Mouse (Mus musculus): Measurements from ENCODE around the gene Lrrc75a. TPM values are rescaled to one million over a fixed set of nuclear protein-coding genes. Genes with fewer than 3 reads are reported as not detected.
A peak's percentile ranks its signal among the peaks of the same experiment; 100 is the strongest.

Gene Lrrc75a
- polyA plus RNA-seq, 1 experiment from 2014 or later, result 8.5 TPM

- H3K4me1 ChIP-seq (replicated peaks), result peaks cover 57% of the 10 kb centered on the region
- peak overlapping the region; percentile 94 for H3K4me3 ChIP-seq
- peak; percentile 94 for ATAC-seq (ENCODE audit: low read depth)
- peak overlapping the region; percentile 95 for H3K27ac ChIP-seq (replicated peaks)
- peak overlapping the region; percentile 99 for H3K9ac ChIP-seq
- H3K27me3 ChIP-seq, result no peaks in the 10 kb centered on the region
- H3K9me3 ChIP-seq, result no peaks in the 10 kb centered on the region
- WGBS, result under 1% methylated on average over 58 of the region's 58 CpGs
- H3K36me3 ChIP-seq, result peaks cover 38% of the 10 kb centered on the region
- H3K4me2 ChIP-seq, result peak overlapping the region; percentile 96
These were observed 45.6 kb downstream of the Lrrc75a start for GRCm38 (mm10) chr11:62602619-62603311.

GRCm38 (mm10) chr11:62601732-62602618, 46.3 kb downstream of the Lrrc75a start:
- 10% methylated on average over 17 of the region's 17 CpGs for WGBS
- peak overlapping the region; percentile 96 for H3K4me2 ChIP-seq
- peak overlapping the region; percentile 68 for H3K9ac ChIP-seq
- H3K4me3 ChIP-seq, result peak overlapping the region; percentile 94
- peaks cover 30% of the 10 kb centered on the region for H3K36me3 ChIP-seq
- H3K27me3 ChIP-seq, result no peaks in the 10 kb centered on the region
- peak; percentile 16; the same call in 1 of the 2 replicates for ATAC-seq (ENCODE audit: low read depth)
- H3K9me3 ChIP-seq, result no peaks in the 10 kb centered on the region
- H3K27ac ChIP-seq (replicated peaks), result peak overlapping the region; percentile 95
- peaks cover 52% of the 10 kb centered on the region for H3K4me1 ChIP-seq (replicated peaks)

GRCm38 (mm10) chr11:62598571-62598970, 49.8 kb downstream of the Lrrc75a start:
- Histone ChIP-seq H3K27me3 (no peaks in the 10 kb centered on the region), H3K9ac (no peak overlapping the region), H3K4me3 (no peak overlapping the region), H3K27ac (replicated peaks) (no peak overlapping the region), H3K9me3 (no peaks in the 10 kb centered on the region), H3K4me2 (no peak overlapping the region), H3K4me1 (replicated peaks) (peaks cover 18% of the 10 kb centered on the region), H3K36me3 (no peaks in the 10 kb centered on the region)
- ATAC-seq (ENCODE audit: low read depth), result no peak
- WGBS, result 85% methylated on average over 4 of the region's 4 CpGs

- WGBS, result 87% methylated on average over 8 of the region's 8 CpGs
- no peak overlapping the region for H3K4me3 ChIP-seq
These were observed 56.3 kb downstream of the Lrrc75a start for GRCm38 (mm10) chr11:62591904-62592575.

GRCm38 (mm10) chr11:62591026-62591425, 57.3 kb downstream of the Lrrc75a start:
- H3K4me2 ChIP-seq, result no peak overlapping the region
- H3K27me3 ChIP-seq, result no peaks in the 10 kb centered on the region
- 78% methylated on average over 2 of the region's 2 CpGs for WGBS
- H3K27ac ChIP-seq (replicated peaks), result no peak overlapping the region
- H3K9me3 ChIP-seq, result no peaks in the 10 kb centered on the region
- H3K4me1 ChIP-seq (replicated peaks), result no peaks in the 10 kb centered on the region
- no peak overlapping the region for H3K9ac ChIP-seq
- ATAC-seq (ENCODE audit: low read depth), result no peak
- peaks cover 12% of the 10 kb centered on the region for H3K36me3 ChIP-seq
- no peak overlapping the region for H3K4me3 ChIP-seq

More at GRCm38 (mm10) chr11:62591904-62592575, 56.3 kb downstream of the Lrrc75a start:
- ATAC-seq (ENCODE audit: low read depth), result no peak
- Histone ChIP-seq H3K9me3 (no peaks in the 10 kb centered on the region), H3K36me3 (peaks cover 10% of the 10 kb centered on the region), H3K27ac (replicated peaks) (no peak overlapping the region), H3K9ac (no peak overlapping the region), H3K4me2 (no peak overlapping the region), H3K27me3 (no peaks in the 10 kb centered on the region), H3K4me1 (replicated peaks) (no peaks in the 10 kb centered on the region)

GRCm38 (mm10) chr11:62589391-62589790, 58.9 kb downstream of the Lrrc75a start:
- ATAC-seq (ENCODE audit: low read depth), result no peak
- H3K4me2 ChIP-seq, result no peak overlapping the region
- peaks cover 12% of the 10 kb centered on the region for H3K36me3 ChIP-seq
- no peak overlapping the region for H3K4me3 ChIP-seq
- WGBS, result 79% methylated on average over 10 of the region's 10 CpGs
- H3K4me1 ChIP-seq (replicated peaks), result no peaks in the 10 kb centered on the region
- H3K27me3 ChIP-seq, result no peaks in the 10 kb centered on the region
- no peak overlapping the region for H3K27ac ChIP-seq (replicated peaks)
- no peak overlapping the region for H3K9ac ChIP-seq
- H3K9me3 ChIP-seq, result no peaks in the 10 kb centered on the region

GRCm38 (mm10) chr11:62587034-62587433, 61.3 kb downstream of the Lrrc75a start:
- Histone ChIP-seq H3K36me3 (peaks cover 12% of the 10 kb centered on the region), H3K9me3 (no peaks in the 10 kb centered on the region), H3K9ac (no peak overlapping the region), H3K4me2 (no peak overlapping the region), H3K27me3 (no peaks in the 10 kb centered on the region), H3K4me3 (no peak overlapping the region), H3K4me1 (replicated peaks) (no peaks in the 10 kb centered on the region), H3K27ac (replicated peaks) (no peak overlapping the region)
- ATAC-seq (ENCODE audit: low read depth), result no peak
- 86% methylated on average over 5 of the region's 5 CpGs for WGBS

GRCm38 (mm10) chr11:62584671-62585206, 63.6 kb downstream of the Lrrc75a start:
- WGBS, result 81% methylated on average over 9 of the region's 9 CpGs
- no peaks in the 10 kb centered on the region for H3K9me3 ChIP-seq
- 0 out of 2 replicates have a peak, but pooled peaks cover 5% of the 10 kb centered on the region for H3K4me1 ChIP-seq (replicated peaks)
- no peak overlapping the region for H3K4me2 ChIP-seq
- H3K36me3 ChIP-seq, result peaks cover 17% of the 10 kb centered on the region
- no peak overlapping the region for H3K9ac ChIP-seq
- H3K4me3 ChIP-seq, result no peak overlapping the region
- H3K27ac ChIP-seq (replicated peaks), result no peak overlapping the region
- no peaks in the 10 kb centered on the region for H3K27me3 ChIP-seq
- no peak for ATAC-seq (ENCODE audit: low read depth)

- no peaks in the 10 kb centered on the region for H3K9me3 ChIP-seq
- H3K27ac ChIP-seq (replicated peaks), result no peak overlapping the region
- H3K36me3 ChIP-seq, result peaks cover 17% of the 10 kb centered on the region
- whole genome bisulfite sequencing, result 82% methylated on average over 6 of the region's 6 CpGs
- H3K4me2 ChIP-seq, result no peak overlapping the region
- H3K4me1 ChIP-seq (replicated peaks), result 0 out of 2 replicates have a peak, but pooled peaks cover 5% of the 10 kb centered on the region
- ATAC-seq (ENCODE audit: low read depth), result no peak
- H3K4me3 ChIP-seq, result no peak overlapping the region
- H3K9ac ChIP-seq, result no peak overlapping the region
- no peaks in the 10 kb centered on the region for H3K27me3 ChIP-seq
These were observed 65.3 kb downstream of the Lrrc75a start for GRCm38 (mm10) chr11:62583031-62583430.

- Histone ChIP-seq H3K4me3 (peak overlapping the region; percentile 58), H3K27ac (replicated peaks) (peak overlapping the region; percentile 67), H3K4me1 (replicated peaks) (peaks cover 14% of the 10 kb centered on the region; the same call in 1 of the 2 replicates), H3K9ac (peak overlapping the region; percentile 77), H3K36me3 (0 out of 2 replicates have a peak, but pooled peaks cover 5% of the 10 kb centered on the region), H3K27me3 (no peaks in the 10 kb centered on the region; the same call in 1 of the 2 replicates), H3K4me2 (peak overlapping the region; percentile 97), H3K9me3 (no peaks in the 10 kb centered on the region)
- WGBS, result 70% methylated on average over 16 of the region's 16 CpGs
- ATAC-seq (ENCODE audit: low read depth), result no peak
These were observed 71.7 kb downstream of the Lrrc75a start for GRCm38 (mm10) chr11:62576530-62577152.
